Mouse (Mus musculus) heart, embryonic 10.5 days (tissue): Measurements from ENCODE around the gene Gm1043. TPM values are rescaled to one million over a fixed set of nuclear protein-coding genes. Genes with fewer than 3 reads are reported as not detected.

Source experiments
- DNase-seq: peaks from one replicate; pipeline ENCODE4 v3.0.0-alpha.2; 2017; ENCODE audit warnings: low spot score
- H3K27ac ChIP-seq: fragments of 300-500 bp; sonication (generic); 2 replicates; pipeline ENCODE4 v1.5.1; 2016; ENCODE audit warnings: mild to moderate bottlenecking
- H3K27me3 ChIP-seq: fragments of 300-500 bp; sonication (generic); 2 replicates; pipeline ENCODE4 v1.6.1; 2016; ENCODE audit warnings: mild to moderate bottlenecking; ENCODE audit not compliant: poor library complexity, insufficient read depth, severe bottlenecking
- H3K36me3 ChIP-seq: fragments of 300-500 bp; sonication (generic); 2 replicates; pipeline ENCODE4 v1.6.1; 2016; ENCODE audit warnings: mild to moderate bottlenecking, moderate library complexity
- H3K4me1 ChIP-seq: fragments of 300-500 bp; sonication (generic); 2 replicates; pipeline ENCODE4 v1.6.1; 2016; ENCODE audit warnings: mild to moderate bottlenecking
- H3K4me3 ChIP-seq: fragments of 300-500 bp; sonication (generic); 2 replicates; pipeline ENCODE4 v1.5.1; 2016; ENCODE audit warnings: mild to moderate bottlenecking, moderate library complexity
- H3K9me3 ChIP-seq: fragments of 300-500 bp; sonication (generic); 2 replicates; pipeline ENCODE4 v1.6.1; 2016; ENCODE audit warnings: mild to moderate bottlenecking, moderate library complexity
- WGBS: fragments of 180-500 bp; shearing (Covaris S2); methylation state at CpG from one replicate; pipeline ENCODE4 v1.1.7; 2016; 5-methylcytosine and 5-hydroxymethylcytosine counted together
- polyA plus RNA-seq: library from polyadenylated mRNA; unstranded; fragments of >200 nt; fragmentation: Nextera tagmentation; extraction: Ambion mirVana; gene quantifications from 2 replicates; pipeline ENCODE4 v1.2.1, GENCODE M21; 2016

Gene Gm1043
- polyA plus RNA-seq, 1 experiment from 2014 or later: not detected

GRCm38 (mm10) chr5:37154472-37154871 is 69.3 kb downstream of the Gm1043 start:
- no peaks in the 10 kb centered on the region for H3K9me3 ChIP-seq
- H3K27me3 ChIP-seq: peaks cover 26% of the 10 kb centered on the region
- no peaks in the 10 kb centered on the region for H3K36me3 ChIP-seq
- H3K4me1 ChIP-seq: no peaks in the 10 kb centered on the region
- no peak overlapping the region for H3K27ac ChIP-seq
- DNase-seq: no peak
- WGBS: 54% methylated on average over 7 of the region's 7 CpGs
- H3K4me3 ChIP-seq: no peak overlapping the region

- DNase-seq: no peak
- Histone ChIP-seq H3K4me3 (no peak overlapping the region), H3K9me3 (no peaks in the 10 kb centered on the region), H3K4me1 (peaks cover 7% of the 10 kb centered on the region), H3K36me3 (no peaks in the 10 kb centered on the region), H3K27me3 (peaks cover 61% of the 10 kb centered on the region), H3K27ac (no peak overlapping the region)
- WGBS: 80% methylated on average over 7 of the region's 7 CpGs
These were observed 73.2 kb downstream of the Gm1043 start for GRCm38 (mm10) chr5:37158408-37158807.

- Histone ChIP-seq H3K27ac (no peak overlapping the region), H3K9me3 (no peaks in the 10 kb centered on the region), H3K36me3 (no peaks in the 10 kb centered on the region), H3K4me1 (peaks cover 10% of the 10 kb centered on the region), H3K27me3 (peaks cover 84% of the 10 kb centered on the region), H3K4me3 (peak overlapping the region; percentile 59)
- 7% methylated on average over 75 of the region's 75 CpGs for WGBS
- no peak for DNase-seq
These were observed 78.0 kb downstream of the Gm1043 start for GRCm38 (mm10) chr5:37162871-37163781.

- WGBS: 63% methylated on average over 4 of the region's 4 CpGs
- Histone ChIP-seq H3K36me3 (no peaks in the 10 kb centered on the region), H3K27ac (no peak overlapping the region), H3K4me3 (no peak overlapping the region), H3K4me1 (peaks cover 10% of the 10 kb centered on the region), H3K9me3 (no peaks in the 10 kb centered on the region), H3K27me3 (peaks cover 14% of the 10 kb centered on the region; the same call in 1 of the 2 replicates)
- no peak for DNase-seq
These were observed 91.3 kb downstream of the Gm1043 start for GRCm38 (mm10) chr5:37176466-37176865.

GRCm38 (mm10) chr5:37177061-37177460 is 91.9 kb downstream of the Gm1043 start:
- H3K9me3 ChIP-seq: no peaks in the 10 kb centered on the region
- 74% methylated on average over 7 of the region's 7 CpGs for WGBS
- H3K36me3 ChIP-seq: no peaks in the 10 kb centered on the region
- H3K4me3 ChIP-seq: no peak overlapping the region
- DNase-seq: no peak
- peaks cover 4% of the 10 kb centered on the region for H3K4me1 ChIP-seq
- no peak overlapping the region for H3K27ac ChIP-seq
- H3K27me3 ChIP-seq: peaks cover 14% of the 10 kb centered on the region; the same call in 1 of the 2 replicates

- no peak overlapping the region for H3K27ac ChIP-seq
- H3K4me1 ChIP-seq: peaks cover 4% of the 10 kb centered on the region; the same call in 1 of the 2 replicates
- WGBS: 64% methylated on average over 4 of the region's 4 CpGs
- H3K4me3 ChIP-seq: no peak overlapping the region
- no peaks in the 10 kb centered on the region for H3K9me3 ChIP-seq
- peaks cover 4% of the 10 kb centered on the region; the same call in 1 of the 2 replicates for H3K27me3 ChIP-seq
- no peak for DNase-seq
- H3K36me3 ChIP-seq: no peaks in the 10 kb centered on the region
These were observed 93.6 kb downstream of the Gm1043 start for GRCm38 (mm10) chr5:37178811-37179210.

GRCm38 (mm10) chr5:37179872-37180271 is 94.7 kb downstream of the Gm1043 start:
- H3K27me3 ChIP-seq: peaks cover 6% of the 10 kb centered on the region; the same call in 1 of the 2 replicates
- no peak for DNase-seq
- H3K36me3 ChIP-seq: no peaks in the 10 kb centered on the region
- no peaks in the 10 kb centered on the region for H3K9me3 ChIP-seq
- no peak overlapping the region for H3K4me3 ChIP-seq
- H3K4me1 ChIP-seq: peaks cover 4% of the 10 kb centered on the region; the same call in 1 of the 2 replicates
- H3K27ac ChIP-seq: no peak overlapping the region
- WGBS: 93% methylated on average over 9 of the region's 9 CpGs

GRCm38 (mm10) chr5:37180624-37181023 is 95.5 kb downstream of the Gm1043 start:
- H3K9me3 ChIP-seq: no peaks in the 10 kb centered on the region
- H3K27me3 ChIP-seq: peaks cover 3% of the 10 kb centered on the region; the same call in 1 of the 2 replicates
- 58% methylated on average over 1 of the region's 1 CpGs for WGBS
- no peaks in the 10 kb centered on the region for H3K36me3 ChIP-seq
- no peak for DNase-seq
- H3K4me1 ChIP-seq: no peaks in the 10 kb centered on the region
- no peak overlapping the region for H3K27ac ChIP-seq
- H3K4me3 ChIP-seq: no peak overlapping the region

GRCm38 (mm10) chr5:37184605-37185004 is 99.4 kb downstream of the Gm1043 start:
- H3K36me3 ChIP-seq: no peaks in the 10 kb centered on the region
- DNase-seq: no peak
- H3K9me3 ChIP-seq: no peaks in the 10 kb centered on the region
- H3K4me1 ChIP-seq: no peaks in the 10 kb centered on the region
- 69% methylated on average over 7 of the region's 7 CpGs for WGBS
- H3K27ac ChIP-seq: no peak overlapping the region
- no peak overlapping the region for H3K4me3 ChIP-seq
- H3K27me3 ChIP-seq: 0 out of 2 replicates have a peak, but pooled peaks cover 3% of the 10 kb centered on the region

GRCm38 (mm10) chr5:37190378-37190777 is 105.2 kb downstream of the Gm1043 start:
- no peaks in the 10 kb centered on the region for H3K36me3 ChIP-seq
- 79% methylated on average over 5 of the region's 5 CpGs for WGBS
- H3K27me3 ChIP-seq: peaks cover 24% of the 10 kb centered on the region; the same call in 1 of the 2 replicates
- no peak overlapping the region for H3K27ac ChIP-seq
- H3K4me1 ChIP-seq: no peaks in the 10 kb centered on the region
- no peaks in the 10 kb centered on the region for H3K9me3 ChIP-seq
- DNase-seq: no peak
- H3K4me3 ChIP-seq: no peak overlapping the region

- WGBS: 87% methylated on average over 8 of the region's 8 CpGs
- Histone ChIP-seq H3K9me3 (no peaks in the 10 kb centered on the region), H3K4me3 (no peak overlapping the region), H3K36me3 (no peaks in the 10 kb centered on the region), H3K27me3 (peaks cover 43% of the 10 kb centered on the region), H3K4me1 (peaks cover 33% of the 10 kb centered on the region), H3K27ac (no peak overlapping the region)
- DNase-seq: no peak
These were observed 111.0 kb downstream of the Gm1043 start for GRCm38 (mm10) chr5:37196196-37196595.

GRCm38 (mm10) chr5:37196666-37197250 is 111.6 kb downstream of the Gm1043 start:
- Histone ChIP-seq H3K4me1 (peaks cover 33% of the 10 kb centered on the region), H3K36me3 (no peaks in the 10 kb centered on the region), H3K27ac (no peak overlapping the region), H3K9me3 (no peaks in the 10 kb centered on the region), H3K4me3 (no peak overlapping the region), H3K27me3 (peaks cover 41% of the 10 kb centered on the region)
- WGBS: 62% methylated on average over 10 of the region's 10 CpGs
- DNase-seq: no peak

- WGBS: 77% methylated on average over 3 of the region's 3 CpGs
- DNase-seq: no peak
- Histone ChIP-seq H3K4me1 (peaks cover 33% of the 10 kb centered on the region), H3K27me3 (peaks cover 36% of the 10 kb centered on the region), H3K4me3 (no peak overlapping the region), H3K36me3 (no peaks in the 10 kb centered on the region), H3K27ac (no peak overlapping the region), H3K9me3 (no peaks in the 10 kb centered on the region)
These were observed 112.3 kb downstream of the Gm1043 start for GRCm38 (mm10) chr5:37197423-37197822.
